Mouse (Mus musculus) erythroblast, embryonic 14.5 days (primary cell): ENCODE measurements at regions not wholly inside any gene's neighbourhood (a gene's known extent, or its start where the extent isn't known, plus 50 kb on each side); places are given as distances from the start of the nearest gene placed in this dataset.

Experiments
- GATA1 ChIP-seq: IDR thresholded peaks from 2 replicates; pipeline ENCODE4 v1.6.1; 2012; ENCODE audit warnings: low read length, inconsistent platforms, mixed read lengths
- TAL1 ChIP-seq: IDR thresholded peaks from 3 replicates; pipeline ENCODE4 v1.6.1; 2012; ENCODE audit warnings: low read length, inconsistent platforms, mixed read lengths

DNA sequence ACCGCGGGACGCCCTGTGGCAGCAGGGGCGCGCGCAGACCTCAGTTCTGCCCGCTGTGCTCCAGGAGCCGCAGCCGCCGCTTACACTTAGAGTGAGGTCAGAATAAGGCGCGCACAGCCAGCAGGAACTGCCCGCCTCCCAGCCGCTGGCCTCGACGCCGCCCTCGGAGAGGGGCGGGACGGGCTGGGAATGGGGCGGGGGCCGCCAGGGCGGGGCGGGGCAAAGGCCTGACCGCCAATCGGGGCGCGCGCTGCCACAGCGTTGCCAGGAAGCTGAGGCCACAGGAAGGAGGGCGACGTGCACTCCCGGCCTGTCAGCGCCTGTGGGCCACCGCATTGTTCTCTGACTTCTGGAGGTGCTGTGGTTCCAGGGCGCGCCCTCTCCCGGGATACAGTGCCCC, 174.7 kb upstream of the Asap2 start:
- no peak for TF ChIP-seq GATA1
- no peak for TF ChIP-seq TAL1
